Mouse (Mus musculus): ENCODE data around the gene Zfand4. TPM values are rescaled to one million over a fixed set of nuclear protein-coding genes. Genes with fewer than 3 reads are reported as not detected.

Gene Zfand4
- polyA plus RNA-seq, 1 experiment, result 0.99 TPM

- H3K4me3 ChIP-seq (ENCODE audit: insufficient read depth, poor library complexity, severe bottlenecking), result no peak overlapping the region
- no peak overlapping the region for H3ac ChIP-seq (ENCODE audit: control insufficient read depth, insufficient read length, low read depth)
- TF ChIP-seq CEBPB (IDR thresholded peaks at IDR 0.05; ENCODE audit: low read depth) (no peak), CTCF (IDR thresholded peaks at IDR 0.05; ENCODE audit: control insufficient read depth, insufficient read depth, insufficient read length) (no peak), FOSL1 (IDR thresholded peaks at IDR 0.05; ENCODE audit: insufficient read depth, low read length, poor library complexity, severe bottlenecking) (no peak), USF1 (IDR thresholded peaks at IDR 0.05; ENCODE audit: low read depth) (no peak), MYOD1 (IDR thresholded peaks at IDR 0.05; ENCODE audit: control insufficient read depth, insufficient read length, low read depth) (no peak), MAX (IDR thresholded peaks at IDR 0.05) (no peak), MYOG (IDR thresholded peaks at IDR 0.05; ENCODE audit: control insufficient read depth, extremely low read depth, insufficient read length) (no peak)
- H3K36me3 ChIP-seq (ENCODE audit: control insufficient read depth, insufficient read depth), result peaks cover 58% of the 10 kb centered on the region
- no peaks in the 10 kb centered on the region for H3K27me3 ChIP-seq (ENCODE audit: control insufficient read depth, insufficient read depth, insufficient read length)
- no peaks in the 10 kb centered on the region for H3K79me2 ChIP-seq (ENCODE audit: control insufficient read depth, insufficient read depth)
- H3K79me3 ChIP-seq (ENCODE audit: low read depth), result no peaks in the 10 kb centered on the region
Measured at GRCm38 (mm10) chr6:116238083-116238482, 25.9 kb upstream of the Zfand4 start.

DNA sequence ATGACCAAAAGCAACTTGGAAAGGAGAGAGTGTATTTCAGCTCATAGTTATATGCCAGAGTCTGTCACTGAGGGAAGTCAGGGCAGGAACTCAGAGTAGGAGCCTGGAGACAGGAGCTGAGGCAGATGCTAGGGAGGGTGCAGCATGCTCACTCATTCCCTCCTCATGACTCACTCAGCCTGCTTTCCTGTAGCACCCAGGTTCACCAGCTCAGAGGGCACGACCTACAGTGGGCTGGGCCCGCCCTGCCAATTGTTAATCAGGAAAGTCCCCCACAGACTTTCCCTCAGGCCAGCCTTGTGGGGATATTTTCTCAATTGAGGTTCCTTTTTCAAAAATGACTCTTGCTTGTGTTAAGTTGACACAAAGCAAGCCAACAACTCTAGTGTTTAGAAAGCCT lies 23.7 kb upstream of the Zfand4 start:
- TF ChIP-seq MYOD1 (IDR thresholded peaks at IDR 0.05; ENCODE audit: control insufficient read depth, insufficient read length, low read depth) (no peak), CEBPB (IDR thresholded peaks at IDR 0.05; ENCODE audit: low read depth) (no peak), CTCF (IDR thresholded peaks at IDR 0.05; ENCODE audit: control insufficient read depth, insufficient read depth, insufficient read length) (no peak), USF1 (IDR thresholded peaks at IDR 0.05; ENCODE audit: low read depth) (no peak), MYOG (IDR thresholded peaks at IDR 0.05; ENCODE audit: control insufficient read depth, extremely low read depth, insufficient read length) (no peak)
- no peaks in the 10 kb centered on the region for H3K79me3 ChIP-seq (ENCODE audit: low read depth)
- peaks cover 47% of the 10 kb centered on the region for H3K36me3 ChIP-seq (ENCODE audit: control insufficient read depth, insufficient read depth)
- no peaks in the 10 kb centered on the region for H3K27me3 ChIP-seq (ENCODE audit: control insufficient read depth, insufficient read depth, insufficient read length)
- H3ac ChIP-seq (ENCODE audit: control insufficient read depth, insufficient read length, low read depth), result no peak overlapping the region
- no peak overlapping the region for H3K4me3 ChIP-seq (ENCODE audit: insufficient read depth, poor library complexity, severe bottlenecking)
- H3K79me2 ChIP-seq (ENCODE audit: control insufficient read depth, insufficient read depth), result no peaks in the 10 kb centered on the region

- peaks cover 46% of the 10 kb centered on the region for H3K36me3 ChIP-seq (ENCODE audit: control insufficient read depth, insufficient read depth)
- TF ChIP-seq MYOG (IDR thresholded peaks at IDR 0.05; ENCODE audit: control insufficient read depth, extremely low read depth, insufficient read length) (no peak), MYOD1 (IDR thresholded peaks at IDR 0.05; ENCODE audit: control insufficient read depth, insufficient read length, low read depth) (no peak), CTCF (IDR thresholded peaks at IDR 0.05; ENCODE audit: control insufficient read depth, insufficient read depth, insufficient read length) (no peak), FOSL1 (IDR thresholded peaks at IDR 0.05; ENCODE audit: insufficient read depth, low read length, poor library complexity, severe bottlenecking) (no peak), MAX (IDR thresholded peaks at IDR 0.05) (no peak), USF1 (IDR thresholded peaks at IDR 0.05; ENCODE audit: low read depth) (no peak), CEBPB (IDR thresholded peaks at IDR 0.05; ENCODE audit: low read depth) (no peak)
Measured at GRCm38 (mm10) chr6:116259649-116260048, 4.4 kb upstream of the Zfand4 start.

DNA sequence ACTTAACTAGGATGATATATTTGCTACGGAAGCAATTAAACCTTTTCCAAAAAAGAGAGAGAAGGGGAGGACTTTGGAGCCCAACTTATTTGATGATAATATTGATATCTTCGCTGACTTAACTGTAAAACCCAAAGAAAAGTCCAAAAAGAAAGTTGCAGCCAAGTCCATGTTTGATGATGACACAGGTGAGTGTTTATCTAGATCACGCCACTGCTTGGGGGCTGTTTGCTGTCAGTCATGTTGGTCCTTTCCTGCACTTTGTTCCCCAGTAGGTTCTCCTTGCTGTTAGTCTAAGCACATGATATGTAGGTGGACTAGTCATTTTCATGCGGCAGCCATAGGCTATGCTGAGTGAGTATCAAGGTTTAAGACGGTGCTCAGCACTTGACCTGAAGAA lies 3.5 kb upstream of the Zfand4 start:
- peaks cover 38% of the 10 kb centered on the region for H3K36me3 ChIP-seq (ENCODE audit: control insufficient read depth, insufficient read depth)
- no peaks in the 10 kb centered on the region for H3K79me2 ChIP-seq (ENCODE audit: control insufficient read depth, insufficient read depth)
- no peaks in the 10 kb centered on the region for H3K79me3 ChIP-seq (ENCODE audit: low read depth)
- H3K4me3 ChIP-seq (ENCODE audit: insufficient read depth, poor library complexity, severe bottlenecking), result no peak overlapping the region
- no peaks in the 10 kb centered on the region for H3K27me3 ChIP-seq (ENCODE audit: control insufficient read depth, insufficient read depth, insufficient read length)
- TF ChIP-seq CEBPB (IDR thresholded peaks at IDR 0.05; ENCODE audit: low read depth) (no peak), FOSL1 (IDR thresholded peaks at IDR 0.05; ENCODE audit: insufficient read depth, low read length, poor library complexity, severe bottlenecking) (no peak), CTCF (IDR thresholded peaks at IDR 0.05; ENCODE audit: control insufficient read depth, insufficient read depth, insufficient read length) (no peak), MAX (IDR thresholded peaks at IDR 0.05) (no peak), MYOD1 (IDR thresholded peaks at IDR 0.05; ENCODE audit: control insufficient read depth, insufficient read length, low read depth) (no peak), USF1 (IDR thresholded peaks at IDR 0.05; ENCODE audit: low read depth) (no peak), MYOG (IDR thresholded peaks at IDR 0.05; ENCODE audit: control insufficient read depth, extremely low read depth, insufficient read length) (no peak)
- H3ac ChIP-seq (ENCODE audit: control insufficient read depth, insufficient read length, low read depth), result no peak overlapping the region

More at GRCm38 (mm10) chr6:116259649-116260048, 4.4 kb upstream of the Zfand4 start:
- Histone ChIP-seq H3K79me3 (ENCODE audit: low read depth) (no peaks in the 10 kb centered on the region), H3K27me3 (ENCODE audit: control insufficient read depth, insufficient read depth, insufficient read length) (no peaks in the 10 kb centered on the region), H3ac (ENCODE audit: control insufficient read depth, insufficient read length, low read depth) (no peak overlapping the region), H3K4me3 (ENCODE audit: insufficient read depth, poor library complexity, severe bottlenecking) (no peak overlapping the region), H3K79me2 (ENCODE audit: control insufficient read depth, insufficient read depth) (no peaks in the 10 kb centered on the region)

DNA sequence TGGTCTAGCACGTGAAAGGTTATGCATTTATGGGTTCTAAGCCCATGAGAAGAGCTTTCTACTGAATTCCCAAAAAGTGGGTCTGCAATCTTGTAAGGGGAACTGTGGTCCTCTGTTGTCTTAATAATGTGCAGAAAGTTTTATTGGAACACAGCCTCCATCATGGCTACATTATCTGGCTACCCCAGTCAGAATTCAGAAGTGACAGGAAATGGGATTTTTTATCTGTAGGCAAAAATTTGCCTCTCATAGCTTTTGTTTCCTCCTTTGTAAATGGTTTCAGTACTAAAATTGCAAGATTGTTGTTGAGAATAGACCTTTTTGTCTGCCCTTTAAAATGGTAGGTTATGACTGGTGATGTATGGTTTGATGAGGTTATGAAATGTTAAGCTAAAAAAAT lies 1.2 kb upstream of the Zfand4 start:
- Histone ChIP-seq H3K27me3 (ENCODE audit: control insufficient read depth, insufficient read depth, insufficient read length) (no peaks in the 10 kb centered on the region), H3ac (ENCODE audit: control insufficient read depth, insufficient read length, low read depth) (no peak overlapping the region), H3K4me3 (ENCODE audit: insufficient read depth, poor library complexity, severe bottlenecking) (no peak overlapping the region), H3K36me3 (ENCODE audit: control insufficient read depth, insufficient read depth) (peaks cover 25% of the 10 kb centered on the region), H3K79me2 (ENCODE audit: control insufficient read depth, insufficient read depth) (no peaks in the 10 kb centered on the region), H3K79me3 (ENCODE audit: low read depth) (no peaks in the 10 kb centered on the region)
- TF ChIP-seq CTCF (IDR thresholded peaks at IDR 0.05; ENCODE audit: control insufficient read depth, insufficient read depth, insufficient read length) (no peak), USF1 (IDR thresholded peaks at IDR 0.05; ENCODE audit: low read depth) (no peak), MYOG (IDR thresholded peaks at IDR 0.05; ENCODE audit: control insufficient read depth, extremely low read depth, insufficient read length) (no peak), MAX (IDR thresholded peaks at IDR 0.05) (no peak), FOSL1 (IDR thresholded peaks at IDR 0.05; ENCODE audit: insufficient read depth, low read length, poor library complexity, severe bottlenecking) (no peak)

GRCm38 (mm10) chr6:116264836-116265235 lies 814 bp downstream of the Zfand4 start:
- Histone ChIP-seq H3K27me3 (ENCODE audit: control insufficient read depth, insufficient read depth, insufficient read length) (no peaks in the 10 kb centered on the region), H3K36me3 (ENCODE audit: control insufficient read depth, insufficient read depth) (peaks cover 17% of the 10 kb centered on the region), H3K79me3 (ENCODE audit: low read depth) (no peaks in the 10 kb centered on the region), H3ac (ENCODE audit: control insufficient read depth, insufficient read length, low read depth) (no peak overlapping the region), H3K79me2 (ENCODE audit: control insufficient read depth, insufficient read depth) (no peaks in the 10 kb centered on the region), H3K4me3 (ENCODE audit: insufficient read depth, poor library complexity, severe bottlenecking) (peak overlapping the region; percentile 37)
- no peak for TF ChIP-seq USF1 (IDR thresholded peaks at IDR 0.05; ENCODE audit: low read depth)
- no peak for TF ChIP-seq CTCF (IDR thresholded peaks at IDR 0.05; ENCODE audit: control insufficient read depth, insufficient read depth, insufficient read length)
